Mouse (Mus musculus): ENCODE results near the gene Ppa2.

The Ppa2 gene

GRCm38 (mm10) chr3:133389803-133390387, 80.0 kb downstream of the Ppa2 start:
- DNase-seq (ENCODE audit: low read depth, low spot score): no peak

GRCm38 (mm10) chr3:133394531-133394930, 84.6 kb downstream of the Ppa2 start:
- DNase-seq (ENCODE audit: low read depth, low spot score): no peak

GRCm38 (mm10) chr3:133403849-133404248, 93.9 kb downstream of the Ppa2 start:
- DNase-seq (ENCODE audit: low read depth, low spot score): no peak

- no peak for DNase-seq (ENCODE audit: low read depth, low spot score)
Observed at GRCm38 (mm10) chr3:133405636-133406035, 95.7 kb downstream of the Ppa2 start.

- no peak for DNase-seq (ENCODE audit: low read depth, low spot score)
Observed at GRCm38 (mm10) chr3:133406248-133406647, 96.3 kb downstream of the Ppa2 start.

- no peak for DNase-seq (ENCODE audit: low read depth, low spot score)
Observed at GRCm38 (mm10) chr3:133411123-133411675, 101.3 kb downstream of the Ppa2 start.

GRCm38 (mm10) chr3:133411768-133412167, 101.9 kb downstream of the Ppa2 start:
- no peak for DNase-seq (ENCODE audit: low read depth, low spot score)

GRCm38 (mm10) chr3:133414747-133415146, 104.8 kb downstream of the Ppa2 start:
- no peak for DNase-seq (ENCODE audit: low read depth, low spot score)

- no peak for DNase-seq (ENCODE audit: low read depth, low spot score)
Observed at GRCm38 (mm10) chr3:133423073-133423472, 113.2 kb downstream of the Ppa2 start.

All from mesoderm, embryonic 11.5 days (tissue).